Mouse (Mus musculus) testis, adult 2 months (tissue): ENCODE measurements around the gene Ralgapa2. TPM values are rescaled to one million over a fixed set of nuclear protein-coding genes. Genes with fewer than 3 reads are reported as not detected.
A peak's percentile ranks its signal among the peaks of the same experiment; 100 is the strongest.

ENCODE experiments used
- H3K27ac ChIP-seq: fragments of 200-500 bp; 2 replicates; pipeline ENCODE4 v1.5.1; 2012; ENCODE audit warnings: low read depth, low read length; ENCODE audit not compliant: control insufficient read depth, insufficient read depth
- H3K27me3 ChIP-seq: fragments of 200-500 bp; 2 replicates; pipeline ENCODE4 v1.6.1; 2012; ENCODE audit warnings: mild to moderate bottlenecking, low read length, moderate library complexity; ENCODE audit not compliant: control insufficient read depth, insufficient read depth
- H3K36me3 ChIP-seq: fragments of 200-500 bp; 2 replicates; pipeline ENCODE4 v1.6.1; 2012; ENCODE audit warnings: mild to moderate bottlenecking, low read length; ENCODE audit not compliant: control insufficient read depth, insufficient read depth
- H3K4me1 ChIP-seq: fragments of 200-500 bp; 2 replicates; pipeline ENCODE4 v1.6.1; 2012; ENCODE audit warnings: low read length; ENCODE audit not compliant: control insufficient read depth, insufficient read depth
- H3K4me3 ChIP-seq: fragments of 200-500 bp; 2 replicates; pipeline ENCODE4 v1.5.1; 2012; ENCODE audit warnings: low read depth, mild to moderate bottlenecking, low read length, moderate library complexity, mixed read lengths; ENCODE audit not compliant: control insufficient read depth
- CTCF ChIP-seq: fragments of 200-500 bp; IDR thresholded peaks from 2 replicates; pipeline ENCODE4 v1.5.1; 2012; ENCODE audit warnings: low read depth, mild to moderate bottlenecking, inconsistent platforms, low read length, moderate library complexity; ENCODE audit not compliant: control insufficient read depth, insufficient read depth, insufficient replicate concordance
- POLR2A ChIP-seq: fragments of 200-500 bp; IDR thresholded peaks from 2 replicates; pipeline ENCODE4 v1.6.1; 2012; ENCODE audit warnings: low read depth, mild to moderate bottlenecking, inconsistent platforms, low read length, moderate library complexity; ENCODE audit not compliant: control insufficient read depth
- polyA plus RNA-seq: library from polyadenylated mRNA; depleted of rRNA; stranded (reverse); fragments of >200 nt; gene quantifications from 2 replicates; pipeline ENCODE4 v1.2.3, GENCODE M21; 2012

The Ralgapa2 gene
- polyA plus RNA-seq, 1 experiment: 8.8 TPM

DNA sequence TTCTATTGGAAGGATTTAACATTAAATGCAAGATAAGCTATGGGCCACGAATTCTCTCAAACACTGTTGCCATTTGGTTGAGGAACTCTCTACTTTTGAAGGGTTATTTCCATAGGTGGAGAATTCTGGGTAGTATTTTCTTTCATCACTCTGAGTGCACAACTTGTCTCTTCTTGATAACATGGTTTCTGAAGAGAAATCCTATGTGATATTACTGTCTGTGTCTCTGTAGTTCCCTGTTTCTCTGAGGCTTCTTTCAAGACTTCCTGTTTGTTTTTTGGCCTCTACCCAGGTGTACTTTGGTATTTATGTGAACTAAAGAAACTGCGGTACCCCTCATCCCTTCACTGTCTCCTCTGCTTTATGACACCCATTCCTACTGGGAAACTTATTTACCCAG, 190.1 kb downstream of the Ralgapa2 start:
- TF ChIP-seq CTCF (no peak), POLR2A (no peak)
- no peak overlapping the region for H3K4me3 ChIP-seq
- no peaks in the 10 kb centered on the region for H3K36me3 ChIP-seq
- no peak overlapping the region for H3K27ac ChIP-seq
- no peaks in the 10 kb centered on the region for H3K4me1 ChIP-seq
- H3K27me3 ChIP-seq: no peaks in the 10 kb centered on the region

DNA sequence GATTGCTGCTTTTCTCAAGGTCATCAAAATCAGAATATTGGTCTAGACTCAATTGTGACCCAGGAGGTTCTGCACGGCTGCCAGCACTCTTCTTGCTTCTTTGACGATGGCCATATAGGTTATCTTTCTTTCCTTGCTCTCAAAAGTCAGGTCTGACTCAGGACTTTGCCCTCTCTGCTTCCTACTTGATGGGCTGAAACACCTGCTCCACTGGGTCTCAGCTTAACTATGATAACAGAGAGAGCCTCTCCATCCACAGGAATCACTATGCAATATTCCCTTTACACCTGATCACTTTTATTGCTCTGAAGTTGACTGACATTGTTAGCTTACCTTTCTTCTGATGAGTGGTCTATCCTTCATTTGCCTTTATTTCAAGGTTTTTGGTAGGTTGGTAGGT, 191.5 kb downstream of the Ralgapa2 start:
- H3K4me3 ChIP-seq: no peak overlapping the region
- H3K36me3 ChIP-seq: no peaks in the 10 kb centered on the region
- H3K4me1 ChIP-seq: no peaks in the 10 kb centered on the region
- no peaks in the 10 kb centered on the region for H3K27me3 ChIP-seq
- TF ChIP-seq POLR2A (no peak), CTCF (no peak)
- H3K27ac ChIP-seq: no peak overlapping the region

DNA sequence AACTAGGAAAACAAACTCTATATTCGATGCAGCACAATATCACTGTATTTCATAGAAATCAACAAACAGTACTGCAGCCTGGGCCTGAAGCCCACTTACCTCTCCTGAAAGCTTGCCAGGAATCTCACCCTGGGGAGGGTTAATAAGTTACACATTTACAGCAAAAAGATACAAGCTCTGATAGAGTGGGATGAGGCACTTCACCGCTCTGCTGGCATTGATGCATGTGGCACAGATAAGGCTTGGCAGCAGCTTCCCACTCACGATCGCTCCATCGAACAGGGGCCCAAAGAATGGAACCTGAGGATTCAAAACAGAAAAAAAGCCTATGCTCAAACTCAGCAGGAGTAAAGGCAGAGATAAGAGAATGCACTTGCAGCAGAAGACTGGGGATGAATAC, 197.4 kb downstream of the Ralgapa2 start:
- no peak for TF ChIP-seq POLR2A
- no peak for TF ChIP-seq CTCF
- no peak overlapping the region for H3K4me3 ChIP-seq

DNA sequence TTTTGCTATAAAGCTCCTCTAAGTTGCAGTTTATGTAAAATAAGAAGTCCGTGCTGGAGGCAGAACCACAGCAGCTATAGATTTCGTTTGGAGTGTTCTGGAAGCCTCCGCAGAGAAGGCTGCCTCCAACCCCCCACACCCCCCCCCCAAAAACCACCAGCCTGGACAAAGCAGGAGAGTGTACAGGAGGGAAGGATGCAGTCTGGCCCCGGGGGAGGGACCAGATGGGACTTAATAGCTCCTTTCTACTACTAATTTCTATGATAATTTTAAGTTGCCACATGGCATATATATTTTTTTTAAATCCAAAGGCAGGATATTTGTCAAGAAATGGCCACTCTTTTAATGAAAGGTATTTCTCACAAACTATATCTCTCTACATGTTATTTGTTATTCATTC, 198.3 kb downstream of the Ralgapa2 start:
- no peak overlapping the region for H3K4me3 ChIP-seq
- H3K36me3 ChIP-seq: no peaks in the 10 kb centered on the region
- TF ChIP-seq CTCF: no peak
- no peak for TF ChIP-seq POLR2A
- H3K27me3 ChIP-seq: no peaks in the 10 kb centered on the region
- no peak overlapping the region for H3K27ac ChIP-seq
- no peaks in the 10 kb centered on the region for H3K4me1 ChIP-seq

More for the DNA sequence above, 197.4 kb downstream of the Ralgapa2 start:
- Histone ChIP-seq H3K36me3 (no peaks in the 10 kb centered on the region), H3K27me3 (no peaks in the 10 kb centered on the region), H3K4me1 (no peaks in the 10 kb centered on the region), H3K27ac (no peak overlapping the region)

DNA sequence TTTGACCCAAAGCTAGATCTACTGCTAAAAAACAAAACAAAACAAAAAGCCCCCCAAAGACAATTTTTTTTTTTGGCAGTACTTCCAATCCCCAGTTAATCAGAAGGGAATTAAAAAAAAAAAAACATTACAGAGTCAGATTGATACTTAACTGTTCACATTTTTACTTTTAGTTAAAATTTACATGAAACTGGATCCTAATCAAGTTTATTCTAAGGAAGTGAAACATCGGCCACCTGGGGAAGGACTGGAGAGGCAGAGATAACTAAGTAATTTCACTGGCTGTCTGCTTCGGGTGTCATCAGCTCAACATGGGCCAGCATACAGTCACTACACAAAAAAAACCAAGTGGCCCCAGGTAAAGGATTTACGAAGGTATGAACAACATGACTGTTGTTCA, 201.4 kb downstream of the Ralgapa2 start:
- no peak overlapping the region for H3K4me3 ChIP-seq
- no peaks in the 10 kb centered on the region for H3K4me1 ChIP-seq
- no peaks in the 10 kb centered on the region for H3K27me3 ChIP-seq
- TF ChIP-seq CTCF (no peak), POLR2A (no peak)
- no peak overlapping the region for H3K27ac ChIP-seq
- no peaks in the 10 kb centered on the region for H3K36me3 ChIP-seq

DNA sequence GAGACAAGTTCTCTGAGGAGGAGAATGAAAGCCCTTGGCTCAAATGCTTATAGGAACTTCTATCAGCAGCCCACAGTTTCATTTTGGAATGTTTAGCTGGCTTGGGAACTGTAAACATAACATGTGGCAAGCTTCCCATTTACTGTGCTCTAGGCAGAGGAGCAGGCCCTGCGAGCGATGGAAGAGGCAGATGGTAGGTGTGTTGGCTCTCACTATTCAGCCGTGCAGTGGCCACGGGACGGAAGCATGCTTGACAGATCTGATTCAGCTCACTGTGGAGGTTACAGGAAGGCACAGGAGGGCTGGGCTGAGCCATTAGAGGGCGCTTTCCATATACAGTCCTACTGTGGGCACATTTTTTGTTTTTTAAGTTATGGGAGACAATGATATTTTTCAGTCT, 201.9 kb downstream of the Ralgapa2 start:
- Histone ChIP-seq H3K4me1 (no peaks in the 10 kb centered on the region), H3K27me3 (no peaks in the 10 kb centered on the region), H3K36me3 (no peaks in the 10 kb centered on the region), H3K27ac (no peak overlapping the region), H3K4me3 (no peak overlapping the region)
- no peak for TF ChIP-seq POLR2A
- TF ChIP-seq CTCF: no peak

DNA sequence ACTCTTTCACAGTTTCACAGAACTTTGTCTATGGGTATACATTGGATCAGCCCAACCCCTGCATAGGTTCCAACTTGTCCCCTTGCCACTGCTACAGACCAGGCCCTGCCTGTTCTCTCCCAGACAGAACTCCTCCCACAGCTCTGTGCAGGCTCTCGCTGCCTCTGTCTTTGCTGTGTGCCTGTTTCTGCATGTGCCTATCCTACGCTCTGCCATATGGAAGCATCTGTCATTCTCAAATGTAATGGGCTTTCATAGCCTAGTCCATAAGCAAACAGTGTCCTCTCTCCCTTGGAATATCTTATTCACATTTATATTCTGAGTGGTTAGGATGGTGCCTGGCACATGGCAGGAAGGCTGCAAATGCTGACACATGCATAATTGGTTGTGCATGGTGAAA, 202.7 kb downstream of the Ralgapa2 start:
- no peaks in the 10 kb centered on the region for H3K36me3 ChIP-seq
- no peak overlapping the region for H3K27ac ChIP-seq
- no peak overlapping the region for H3K4me3 ChIP-seq
- TF ChIP-seq POLR2A (no peak), CTCF (no peak)
- no peaks in the 10 kb centered on the region for H3K4me1 ChIP-seq
- no peaks in the 10 kb centered on the region for H3K27me3 ChIP-seq

DNA sequence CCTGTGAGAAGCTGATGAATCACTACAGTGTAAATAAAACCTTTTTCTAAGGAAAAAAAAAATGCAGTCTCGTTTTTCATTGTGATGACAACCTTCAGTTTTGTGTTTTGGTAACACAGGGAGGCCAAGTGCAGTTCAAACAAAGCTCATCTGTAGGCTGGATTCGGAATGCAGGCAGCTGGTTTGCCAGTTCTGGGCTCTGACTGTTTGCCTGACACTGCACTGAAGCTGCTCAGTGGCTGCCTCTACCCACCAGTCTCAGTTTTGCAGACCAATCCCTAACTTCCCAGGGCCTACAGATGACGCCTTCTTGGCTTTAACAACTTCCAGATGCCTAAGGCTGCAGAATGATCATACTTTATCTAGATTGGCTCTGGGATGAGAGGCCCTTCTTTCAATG, 205.1 kb downstream of the Ralgapa2 start:
- Histone ChIP-seq H3K27me3 (no peaks in the 10 kb centered on the region), H3K27ac (no peak overlapping the region)
- TF ChIP-seq POLR2A (no peak), CTCF (no peak)

DNA sequence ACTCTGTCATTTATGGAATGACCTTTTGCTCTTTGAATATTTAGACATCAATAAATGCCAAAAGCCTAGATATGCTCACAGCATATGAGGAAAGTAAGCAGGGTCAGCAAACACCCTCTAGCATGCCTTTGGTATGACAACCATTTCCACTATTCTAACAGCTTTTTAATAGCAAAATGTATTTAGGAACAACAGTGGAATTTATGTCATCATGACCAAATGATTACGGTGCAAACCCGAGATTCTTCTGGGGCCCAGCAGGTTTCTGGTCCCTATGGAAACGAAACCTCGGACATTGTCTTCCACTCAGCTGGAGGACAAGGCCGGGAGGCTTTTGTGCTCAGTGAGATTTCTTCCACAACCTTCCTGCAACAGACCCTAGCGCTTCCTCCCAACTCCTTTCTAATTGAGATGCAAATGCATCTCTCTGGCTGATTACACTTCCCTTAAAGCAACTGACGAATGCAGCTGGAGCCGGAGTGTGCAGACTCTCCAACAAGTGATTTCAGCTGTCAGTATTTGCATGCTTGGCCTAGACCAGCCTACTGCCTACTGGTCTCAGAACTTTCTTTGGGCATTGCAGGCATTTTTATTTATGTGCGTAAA, 209.9 kb downstream of the Ralgapa2 start:
- Histone ChIP-seq H3K27ac (no peak overlapping the region), H3K36me3 (no peaks in the 10 kb centered on the region), H3K4me1 (0 out of 2 replicates have a peak, but pooled peaks cover 2% of the 10 kb centered on the region), H3K4me3 (no peak overlapping the region), H3K27me3 (no peaks in the 10 kb centered on the region)
- TF ChIP-seq CTCF: no peak
- TF ChIP-seq POLR2A: no peak

More for the DNA sequence above, 205.1 kb downstream of the Ralgapa2 start:
- H3K4me3 ChIP-seq: peak overlapping the region; percentile 0; the same call in 1 of the 2 replicates
- H3K4me1 ChIP-seq: 0 out of 2 replicates have a peak, but pooled peaks cover 2% of the 10 kb centered on the region
- no peaks in the 10 kb centered on the region for H3K36me3 ChIP-seq
